Mouse (Mus musculus) inflammation-experienced regulatory T-cells, adult 16 weeks (primary cell): ENCODE data around the gene Ing1. TPM values are rescaled to one million over a fixed set of nuclear protein-coding genes. Genes with fewer than 3 reads are reported as not detected.

Experiments
- polyA plus RNA-seq: library from polyadenylated mRNA; unstranded; fragments of 100-300 nt; shearing (Covaris generic); gene quantifications from one replicate; pipeline ENCODE4 v1.2.1, GENCODE M21; 2017

Gene Ing1
- 54.6 TPM for polyA plus RNA-seq

GRCm38 (mm10) chr8:11554799-11555719 lies at the start of gene Ing1:
TSS of gene Ing1 (plus strand) at chr8:11555571.

GRCm38 (mm10) chr8:11550281-11550948 lies 5.0 kb upstream of the Ing1 start, which contains the start of gene Cars2:
TSS of gene Cars2 (minus strand) at chr8:11550783.

Other genes starting within 250 kb of the Ing1 start
- gene Col4a2, start 242.8 kb upstream of the Ing1 start, polyA plus RNA-seq = 0.13 TPM
- 0.56 TPM for gene Col4a1, start 242.7 kb upstream of the Ing1 start, polyA plus RNA-seq
- 16.9 TPM for gene Rab20, start 76.9 kb upstream of the Ing1 start, polyA plus RNA-seq
- gene Naxd, start 58.1 kb upstream of the Ing1 start, polyA plus RNA-seq = 79.2 TPM
- 20.8 TPM for gene Cars2, start 4.8 kb upstream of the Ing1 start, polyA plus RNA-seq
- gene Ankrd10, start 80.2 kb downstream of the Ing1 start, polyA plus RNA-seq = 99.7 TPM
- not detected for gene 1700016D06Rik, start 145.5 kb downstream of the Ing1 start, polyA plus RNA-seq
- 15.4 TPM for gene Arhgef7, start 172.2 kb downstream of the Ing1 start, polyA plus RNA-seq